Mouse (Mus musculus): ENCODE measurements around the gene Prr22. TPM values are rescaled to one million over a fixed set of nuclear protein-coding genes. Genes with fewer than 3 reads are reported as not detected.

Gene Prr22
- polyA plus RNA-seq, 1 experiment from 2014 or later = 1.00 TPM

DNA sequence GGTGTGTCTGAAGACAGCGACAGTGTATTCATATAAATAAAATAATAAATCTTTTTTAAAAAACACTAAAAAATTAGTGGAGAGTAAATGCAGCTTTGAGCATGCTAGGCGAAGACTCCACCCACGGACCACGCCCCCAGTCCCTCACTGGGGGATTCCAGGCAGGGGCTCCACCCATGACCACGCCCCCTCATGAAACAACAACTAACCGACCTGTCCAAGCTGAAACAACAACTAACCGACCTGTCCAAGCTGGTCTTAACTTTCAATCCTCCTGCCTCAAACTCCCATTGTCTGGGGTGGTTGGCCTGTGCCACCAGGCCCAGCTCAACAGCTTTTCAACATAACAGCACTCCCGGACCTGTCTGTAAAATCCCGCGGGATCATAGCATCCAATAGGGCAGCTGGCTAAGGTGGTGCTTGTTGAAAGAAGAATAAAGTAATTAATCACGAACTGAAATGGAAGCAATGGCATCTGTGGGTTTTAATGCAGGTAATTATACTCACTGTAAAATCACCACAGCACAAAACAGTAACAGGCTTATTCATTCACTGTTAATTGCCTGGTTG lies 48.1 kb downstream of the Prr22 start:
- WGBS = 29% methylated on average over 11 of the region's 11 CpGs
- Histone ChIP-seq H3K27me3 (no peaks in the 10 kb centered on the region), H3K9me3 (no peaks in the 10 kb centered on the region), H3K36me3 (no peaks in the 10 kb centered on the region), H3K4me2 (no peak overlapping the region), H3K27ac (no peak overlapping the region), H3K4me1 (peaks cover 15% of the 10 kb centered on the region), H3K4me3 (no peak overlapping the region), H3K9ac (no peak overlapping the region)
- ATAC-seq (ENCODE audit: insufficient number of reproducible peaks, low FRiP score, low TSS enrichment, low read depth) = no peak

DNA sequence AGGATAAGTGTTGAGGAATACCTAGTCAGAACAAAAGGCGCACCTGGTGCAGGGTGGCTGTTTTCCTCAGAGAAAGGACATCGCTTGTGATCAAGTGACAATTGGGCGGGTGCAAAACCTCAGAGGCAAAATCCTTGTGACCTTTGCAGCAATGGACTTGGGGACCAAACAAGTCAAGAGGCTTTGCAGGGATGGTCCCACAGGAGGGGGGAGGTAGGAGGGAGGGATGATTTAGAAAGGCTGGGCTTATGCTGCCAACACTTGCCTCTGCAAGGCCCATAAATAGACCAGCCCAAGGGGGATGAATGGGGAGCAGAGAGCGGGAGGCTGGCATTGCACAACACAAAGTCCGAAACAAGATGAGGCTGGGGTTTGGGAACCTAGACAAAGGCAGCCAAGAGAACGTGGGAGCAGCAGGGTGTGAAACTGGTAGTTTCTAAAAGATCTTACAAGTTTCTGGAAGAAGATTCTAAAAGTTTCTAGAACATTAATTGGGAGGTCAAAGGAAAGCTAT lies 49.0 kb downstream of the Prr22 start:
- Histone ChIP-seq H3K36me3 (no peaks in the 10 kb centered on the region), H3K27me3 (no peaks in the 10 kb centered on the region), H3K4me3 (no peak overlapping the region), H3K4me2 (no peak overlapping the region), H3K27ac (peak overlapping the region; percentile 6; the same call in 1 of the 2 replicates), H3K9me3 (no peaks in the 10 kb centered on the region), H3K4me1 (peaks cover 11% of the 10 kb centered on the region), H3K9ac (no peak overlapping the region)
- ATAC-seq (ENCODE audit: insufficient number of reproducible peaks, low FRiP score, low TSS enrichment, low read depth) = no peak
- WGBS = 61% methylated on average over 6 of the region's 6 CpGs

DNA sequence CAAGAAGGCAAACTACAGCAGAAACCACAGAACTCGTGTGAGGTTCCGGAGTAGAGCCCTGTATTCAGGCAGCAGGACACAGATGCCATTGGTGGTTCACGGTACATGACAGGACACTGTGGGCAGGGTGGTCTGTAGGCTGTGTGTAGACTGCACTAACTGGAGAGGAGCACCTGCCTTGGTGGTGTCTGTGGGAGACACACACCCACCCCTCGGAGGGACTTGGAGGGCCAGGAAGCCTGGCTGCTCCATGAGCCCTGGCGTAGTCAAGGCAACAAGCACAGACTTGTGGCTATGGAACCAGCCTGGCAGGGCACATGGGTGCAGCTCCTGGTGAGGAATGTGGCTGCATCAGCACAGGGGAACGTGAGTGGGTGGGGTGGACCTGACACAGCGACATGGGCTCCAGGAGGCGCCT lies 49.7 kb downstream of the Prr22 start:
- Histone ChIP-seq H3K9ac (no peak overlapping the region), H3K4me3 (no peak overlapping the region), H3K9me3 (no peaks in the 10 kb centered on the region), H3K4me1 (peaks cover 6% of the 10 kb centered on the region), H3K27ac (peak overlapping the region; percentile 6), H3K27me3 (no peaks in the 10 kb centered on the region), H3K36me3 (no peaks in the 10 kb centered on the region), H3K4me2 (no peak overlapping the region)
- ATAC-seq (ENCODE audit: insufficient number of reproducible peaks, low FRiP score, low TSS enrichment, low read depth) = peak; percentile 50; the same call in 1 of the 2 replicates
- 66% methylated on average over 8 of the region's 8 CpGs for WGBS

Other genes starting within 250 kb of the Prr22 start
- gene Gm20219, start 215.9 kb upstream of the Prr22 start, polyA plus RNA-seq (2015; fragmentation: Nextera tagmentation; extraction: Ambion mirVana) = 16.2 and 16.6 TPM in 2 replicates
- 74.5 and 75.6 TPM in 2 replicates for gene Safb2, start 185.7 kb upstream of the Prr22 start, polyA plus RNA-seq (2015; fragmentation: Nextera tagmentation; extraction: Ambion mirVana)
- gene Safb, start 185.4 kb upstream of the Prr22 start, polyA plus RNA-seq (2015; fragmentation: Nextera tagmentation; extraction: Ambion mirVana) = 80.6 and 94.2 TPM in 2 replicates
- 257 and 269 TPM in 2 replicates for gene 2410015M20Rik, start 160.5 kb upstream of the Prr22 start, polyA plus RNA-seq (2015; fragmentation: Nextera tagmentation; extraction: Ambion mirVana)
- gene Rpl36, start 156.8 kb upstream of the Prr22 start, polyA plus RNA-seq (2015; fragmentation: Nextera tagmentation; extraction: Ambion mirVana) = 1,472 and 1,900 TPM in 2 replicates
- 46.5 and 49.1 TPM in 2 replicates for gene Lonp1, start 143.4 kb upstream of the Prr22 start, polyA plus RNA-seq (2015; fragmentation: Nextera tagmentation; extraction: Ambion mirVana)
- gene Catsperd, start 142.1 kb upstream of the Prr22 start, polyA plus RNA-seq (2015; fragmentation: Nextera tagmentation; extraction: Ambion mirVana) = 0.17 and 0.57 TPM in 2 replicates
- gene Ranbp3, start 97.0 kb upstream of the Prr22 start, polyA plus RNA-seq (2015; fragmentation: Nextera tagmentation; extraction: Ambion mirVana) = 86.0 and 90.5 TPM in 2 replicates
- 370 and 405 TPM in 2 replicates for gene Ndufa11, start 52.5 kb upstream of the Prr22 start, polyA plus RNA-seq (2015; fragmentation: Nextera tagmentation; extraction: Ambion mirVana)
- 18.1 and 18.2 TPM in 2 replicates for gene Vmac, start 52.2 kb upstream of the Prr22 start, polyA plus RNA-seq (2015; fragmentation: Nextera tagmentation; extraction: Ambion mirVana)
- gene Nrtn, start 12.7 kb upstream of the Prr22 start, polyA plus RNA-seq (2015; fragmentation: Nextera tagmentation; extraction: Ambion mirVana) = 15.2 and 20.5 TPM in 2 replicates
- gene Dus3l, start 5.5 kb upstream of the Prr22 start, polyA plus RNA-seq (2015; fragmentation: Nextera tagmentation; extraction: Ambion mirVana) = 43.9 and 45.5 TPM in 2 replicates
- gene Rfx2, start 60.8 kb downstream of the Prr22 start, polyA plus RNA-seq (2015; fragmentation: Nextera tagmentation; extraction: Ambion mirVana) = 6.0 and 6.1 TPM in 2 replicates
- gene Acsbg2, start 104.2 kb downstream of the Prr22 start, polyA plus RNA-seq (2015; fragmentation: Nextera tagmentation; extraction: Ambion mirVana) = 0.06 TPM in 1 of 2 replicates, not detected in the other
- gene 1700061G19Rik, start 105.2 kb downstream of the Prr22 start, polyA plus RNA-seq (2015; fragmentation: Nextera tagmentation; extraction: Ambion mirVana) = 0.16 and 0.24 TPM in 2 replicates
- 43.6 and 50.5 TPM in 2 replicates for gene Mllt1, start 165.2 kb downstream of the Prr22 start, polyA plus RNA-seq (2015; fragmentation: Nextera tagmentation; extraction: Ambion mirVana)
- 20.5 and 24.0 TPM in 2 replicates for gene Acer1, start 211.9 kb downstream of the Prr22 start, polyA plus RNA-seq (2015; fragmentation: Nextera tagmentation; extraction: Ambion mirVana)
- 136 and 142 TPM in 2 replicates for gene Clpp, start 220.1 kb downstream of the Prr22 start, polyA plus RNA-seq (2015; fragmentation: Nextera tagmentation; extraction: Ambion mirVana)
- gene Alkbh7, start 227.1 kb downstream of the Prr22 start, polyA plus RNA-seq (2015; fragmentation: Nextera tagmentation; extraction: Ambion mirVana) = 36.3 and 39.0 TPM in 2 replicates
- gene Pspn, start 229.8 kb downstream of the Prr22 start, polyA plus RNA-seq (2015; fragmentation: Nextera tagmentation; extraction: Ambion mirVana) = 0.42 TPM in 1 of 2 replicates, not detected in the other
- gene Gtf2f1, start 241.0 kb downstream of the Prr22 start, polyA plus RNA-seq (2015; fragmentation: Nextera tagmentation; extraction: Ambion mirVana) = 62.0 and 75.6 TPM in 2 replicates
- 0.37 and 0.40 TPM in 2 replicates for gene Gm17949, start 241.2 kb downstream of the Prr22 start, polyA plus RNA-seq (2015; fragmentation: Nextera tagmentation; extraction: Ambion mirVana)

All from limb, embryonic 15.5 days (tissue).